Comparison of ENCODE assay signal across 16 mouse cellular contexts in genomic region chr6:54715697-54716096, GRCm38 (mm10). TPM values are rescaled to one million over a fixed set of nuclear protein-coding genes. Genes with fewer than 3 reads are reported as not detected.
A peak's percentile ranks its signal among the peaks of the same experiment; 100 is the strongest.
DNase-seq lines count a peak whose midpoint lies in the region; ATAC-seq and TF ChIP-seq lines count a peak whose summit lies in the region.
"Had no signal": no experiment of that assay in that cellular context is flagged by ENCODE, and none has a peak within 500 bp of the region (broad histone marks: within the 10 kb centered on the region; RNA-seq: fewer than 3 reads in every experiment).

No protein-coding gene starts in this region.

- H3K9ac ChIP-seq in intestine, postnatal 0 days (ENCODE audit: low read depth, low read length): no peak overlapping the region
- no peak overlapping the region for H3K9ac ChIP-seq in hindbrain, embryonic 16.5 days (ENCODE audit: low read depth, low read length)
- H3K9ac ChIP-seq: heart, embryonic 15.5 days; hindbrain, embryonic 14.5 days; limb, embryonic 13.5 days had no signal

- no peak overlapping the region for H3K4me2 ChIP-seq in intestine, postnatal 0 days (replicated peaks; ENCODE audit: low read depth)
- H3K4me2 ChIP-seq in hindbrain, embryonic 16.5 days (ENCODE audit: low read length): no peak overlapping the region
- H3K4me2 ChIP-seq: heart, embryonic 15.5 days; hindbrain, embryonic 14.5 days; limb, embryonic 13.5 days had no signal

- H3K36me3 ChIP-seq in intestine, postnatal 0 days (ENCODE audit: control insufficient read depth, insufficient read depth): no peaks in the 10 kb centered on the region
- H3K36me3 ChIP-seq in hindbrain, embryonic 16.5 days (ENCODE audit: control insufficient read depth, insufficient read depth, low read length): no peaks in the 10 kb centered on the region
- H3K36me3 ChIP-seq: forebrain, embryonic 10.5 days; heart, embryonic 15.5 days; limb, embryonic 13.5 days had no signal

- H3K4me1 ChIP-seq in intestine, postnatal 0 days (replicated peaks; ENCODE audit: control insufficient read depth, insufficient read depth, low read length): no peaks in the 10 kb centered on the region
- H3K4me1 ChIP-seq in hindbrain, embryonic 16.5 days (ENCODE audit: control insufficient read depth, insufficient read depth, low read depth, low read length): peaks cover 2% of the 10 kb centered on the region

- H3K4me3 ChIP-seq in intestine, postnatal 0 days (ENCODE audit: low read depth, low read length): no peak overlapping the region
- H3K4me3 ChIP-seq in hindbrain, embryonic 16.5 days (ENCODE audit: low read length): no peak overlapping the region
- H3K4me3 ChIP-seq: forebrain, embryonic 10.5 days; heart, embryonic 15.5 days; limb, embryonic 13.5 days had no signal

- H3K27ac ChIP-seq in intestine, postnatal 0 days (ENCODE audit: low read depth, low read length): no peak overlapping the region
- no peak overlapping the region for H3K27ac ChIP-seq in hindbrain, embryonic 16.5 days (ENCODE audit: low read depth, low read length)
- H3K27ac ChIP-seq: forebrain, embryonic 10.5 days; heart, embryonic 15.5 days; hindbrain, embryonic 14.5 days; limb, embryonic 13.5 days had no signal

- H3K27me3 ChIP-seq in intestine, postnatal 0 days (replicated peaks; ENCODE audit: control insufficient read depth, insufficient read depth, low read length): no peaks in the 10 kb centered on the region
- H3K27me3 ChIP-seq in hindbrain, embryonic 16.5 days (replicated peaks; ENCODE audit: control insufficient read depth, insufficient read depth, low read length): no peaks in the 10 kb centered on the region; the same call in 1 of the 2 replicates
- H3K27me3 ChIP-seq: limb, embryonic 13.5 days had no signal

- peak; percentile 37 to 48 for DNase-seq in B cell, adult 2 months
- DNase-seq in CD8-positive naive resting alpha-beta T cell, adult 2 months (ENCODE audit: low read depth in 2 of 2, low spot score in 2 of 2): peak; percentile 35 to 63
- DNase-seq in induced T-regulatory cell, adult 2 months (ENCODE audit: low read depth): peak; percentile 76
- peak; percentile 26 to 49 for DNase-seq in thymus, adult 18-20 months
- no peak for DNase-seq in retina, embryonic 14.5 days (ENCODE audit: low spot score)
- DNase-seq in lung, adult 18-20 months: no peak
- DNase-seq: cerebellum, adult 18-20 months; kidney, adult 2 months; kidney, postnatal 36 days; retina, postnatal 1 day had no signal

- no peak for TF ChIP-seq CTCF in intestine, postnatal 0 days (IDR thresholded peaks at IDR 0.05; ENCODE audit: low read depth)

- ATAC-seq in intestine, postnatal 0 days: no peak
- ATAC-seq in hindbrain, embryonic 16.5 days: no peak

- 23% methylated on average over 2 of the region's 2 CpGs for WGBS in intestine, postnatal 0 days
- 66% methylated on average over 2 of the region's 2 CpGs for WGBS in hindbrain, embryonic 16.5 days

- H3K9me3 ChIP-seq in intestine, postnatal 0 days (ENCODE audit: control insufficient read depth): 0 out of 2 replicates have a peak, but pooled peaks cover 2% of the 10 kb centered on the region
- H3K9me3 ChIP-seq in hindbrain, embryonic 16.5 days (ENCODE audit: control insufficient read depth, low read length): no peaks in the 10 kb centered on the region
- H3K9me3 ChIP-seq: heart, embryonic 15.5 days; limb, embryonic 13.5 days had no signal

RNA-seq across cellular contexts. Expression of gene Mturn, which starts 34.3 kb away (rescaled TPM):
- 2.5 and 3.2 TPM in 2 replicates for polyA plus RNA-seq in intestine, postnatal 0 days (2015; fragmentation: Nextera tagmentation; extraction: Ambion mirVana)
- polyA plus RNA-seq in hindbrain, embryonic 16.5 days (2015; fragmentation: Nextera tagmentation; extraction: Ambion mirVana): 94.3 and 104 TPM in 2 replicates

Comparison
In these comparisons a context has a peak if more than half of its experiments do, and no peak if none do; other contexts are left out.
1. DNase-seq: peak in B cell, adult 2 months (2 of 2), CD8-positive naive resting alpha-beta T cell, adult 2 months (2 of 2), induced T-regulatory cell, adult 2 months (single experiment) and thymus, adult 18-20 months (2 of 2); none in retina, embryonic 14.5 days (single experiment) and lung, adult 18-20 months (0 of 2).
2. RNA of gene Mturn, which starts 34.3 kb away (polyA plus RNA-seq): 94.3 to 104 TPM in hindbrain, embryonic 16.5 days; 2.5 to 3.2 TPM in intestine, postnatal 0 days; every median in the first group is over 10 times any median in the second.